8 mouse cellular contexts compared by ENCODE assay signal in genomic region chr1:119420189-119420983, GRCm38 (mm10). TPM values are rescaled to one million over a fixed set of nuclear protein-coding genes. Genes with fewer than 3 reads are reported as not detected.
A peak's percentile ranks its signal among the peaks of the same experiment; 100 is the strongest.
DNase-seq lines count a peak whose midpoint lies in the region; ATAC-seq and TF ChIP-seq lines count a peak whose summit lies in the region.

No protein-coding gene starts in this region.

- no peak for DNase-seq in heart, postnatal 14 days
- no peak for DNase-seq in thymus, postnatal 25 days

- intact Hi-C loops in heart, postnatal 14 days (cut with DNase I), result loop anchor here (10.0 kb wide), 1 partner anchor 166 kb away; no protein-coding TSS in a partner anchor

- no peaks in the 10 kb centered on the region for H3K79me2 ChIP-seq in C2C12 (ENCODE audit: control insufficient read depth, insufficient read depth)

- H3ac ChIP-seq in C2C12 (ENCODE audit: control insufficient read depth, insufficient read length, low read depth), result peak overlapping the region; percentile 65

- no peak overlapping the region for H3K27ac ChIP-seq in heart, embryonic 13.5 days (replicated peaks)
- H3K27ac ChIP-seq in embryonic facial prominence, embryonic 12.5 days, result no peak overlapping the region
- no peak overlapping the region for H3K27ac ChIP-seq in intestine, postnatal 0 days (ENCODE audit: low read depth, low read length)
- peak overlapping the region; percentile 64 for H3K27ac ChIP-seq in neural tube, embryonic 14.5 days (ENCODE audit: low read depth, low read length)

- no peak for ATAC-seq in heart, embryonic 13.5 days (ENCODE audit: extremely low read depth, insufficient number of reproducible peaks, low FRiP score, low TSS enrichment)
- ATAC-seq in embryonic facial prominence, embryonic 12.5 days (ENCODE audit: insufficient number of reproducible peaks, insufficient read depth, low FRiP score, low TSS enrichment), result no peak
- ATAC-seq in intestine, postnatal 0 days, result no peak
- peak; percentile 1; the same call in 1 of the 2 replicates for ATAC-seq in neural tube, embryonic 14.5 days (ENCODE audit: low read depth)
- no peak for ATAC-seq in activated CD4-positive, CD25-positive, alpha-beta regulatory T cell, adult 4 months

- H3K4me3 ChIP-seq in heart, embryonic 13.5 days, result peak overlapping the region; percentile 75
- H3K4me3 ChIP-seq in C2C12 (ENCODE audit: insufficient read depth, poor library complexity, severe bottlenecking), result peak overlapping the region; percentile 29
- peak overlapping the region; percentile 59 for H3K4me3 ChIP-seq in embryonic facial prominence, embryonic 12.5 days
- peak overlapping the region; percentile 62 for H3K4me3 ChIP-seq in intestine, postnatal 0 days (ENCODE audit: low read depth, low read length)
- H3K4me3 ChIP-seq in neural tube, embryonic 14.5 days (ENCODE audit: low read depth, low read length), result peak overlapping the region; percentile 59

- H3K4me2 ChIP-seq in heart, embryonic 13.5 days, result peak overlapping the region; percentile 100
- H3K4me2 ChIP-seq in embryonic facial prominence, embryonic 12.5 days (replicated peaks), result peak overlapping the region; percentile 100
- H3K4me2 ChIP-seq in intestine, postnatal 0 days (replicated peaks; ENCODE audit: low read depth), result peak overlapping the region; percentile 99
- peak overlapping the region; percentile 99 for H3K4me2 ChIP-seq in neural tube, embryonic 14.5 days (ENCODE audit: low read depth, low read length)

- 2% methylated on average over 76 of the region's 76 CpGs for WGBS in heart, embryonic 13.5 days
- WGBS in embryonic facial prominence, embryonic 12.5 days, result 1% methylated on average over 62 of the region's 76 CpGs
- 2% methylated on average over 73 of the region's 76 CpGs for WGBS in intestine, postnatal 0 days
- WGBS in neural tube, embryonic 14.5 days, result under 1% methylated on average over 57 of the region's 76 CpGs

- peaks cover 96% of the 10 kb centered on the region for H3K27me3 ChIP-seq in heart, embryonic 13.5 days (replicated peaks)
- H3K27me3 ChIP-seq in C2C12 (ENCODE audit: control insufficient read depth, insufficient read depth, insufficient read length), result peaks cover 3% of the 10 kb centered on the region
- H3K27me3 ChIP-seq in embryonic facial prominence, embryonic 12.5 days, result peaks cover 92% of the 10 kb centered on the region
- peaks cover 77% of the 10 kb centered on the region for H3K27me3 ChIP-seq in intestine, postnatal 0 days (replicated peaks; ENCODE audit: control insufficient read depth, insufficient read depth, low read length)
- peaks cover 36% of the 10 kb centered on the region for H3K27me3 ChIP-seq in neural tube, embryonic 14.5 days (ENCODE audit: control insufficient read depth, insufficient read depth, low read length)

- peak overlapping the region; percentile 84 for H3K9ac ChIP-seq in heart, embryonic 13.5 days
- H3K9ac ChIP-seq in embryonic facial prominence, embryonic 12.5 days, result peak overlapping the region; percentile 60
- no peak overlapping the region for H3K9ac ChIP-seq in intestine, postnatal 0 days (ENCODE audit: low read depth, low read length)
- peak overlapping the region; percentile 74 for H3K9ac ChIP-seq in neural tube, embryonic 14.5 days (replicated peaks; ENCODE audit: low read depth, low read length)

- no peaks in the 10 kb centered on the region for H3K36me3 ChIP-seq in heart, embryonic 13.5 days
- no peaks in the 10 kb centered on the region for H3K36me3 ChIP-seq in C2C12 (ENCODE audit: control insufficient read depth, insufficient read depth)
- H3K36me3 ChIP-seq in embryonic facial prominence, embryonic 12.5 days, result no peaks in the 10 kb centered on the region
- no peaks in the 10 kb centered on the region for H3K36me3 ChIP-seq in intestine, postnatal 0 days (ENCODE audit: control insufficient read depth, insufficient read depth)
- no peaks in the 10 kb centered on the region for H3K36me3 ChIP-seq in neural tube, embryonic 14.5 days (ENCODE audit: control insufficient read depth, insufficient read depth, low read length)

- TF ChIP-seq CTCF in C2C12 (IDR thresholded peaks at IDR 0.05; ENCODE audit: control insufficient read depth, insufficient read depth, insufficient read length), result no peak
- TF ChIP-seq CTCF in intestine, postnatal 0 days (IDR thresholded peaks at IDR 0.05; ENCODE audit: low read depth), result no peak

- peaks cover 26% of the 10 kb centered on the region for H3K4me1 ChIP-seq in heart, embryonic 13.5 days
- peaks cover 42% of the 10 kb centered on the region for H3K4me1 ChIP-seq in embryonic facial prominence, embryonic 12.5 days
- 0 out of 2 replicates have a peak, but pooled peaks cover 6% of the 10 kb centered on the region for H3K4me1 ChIP-seq in intestine, postnatal 0 days (replicated peaks; ENCODE audit: control insufficient read depth, insufficient read depth, low read length)
- peaks cover 17% of the 10 kb centered on the region for H3K4me1 ChIP-seq in neural tube, embryonic 14.5 days (ENCODE audit: control insufficient read depth, insufficient read depth, low read length)

- H3K9me3 ChIP-seq in heart, embryonic 13.5 days, result no peaks in the 10 kb centered on the region
- no peaks in the 10 kb centered on the region for H3K9me3 ChIP-seq in embryonic facial prominence, embryonic 12.5 days
- no peaks in the 10 kb centered on the region for H3K9me3 ChIP-seq in intestine, postnatal 0 days (ENCODE audit: control insufficient read depth)
- H3K9me3 ChIP-seq in neural tube, embryonic 14.5 days (ENCODE audit: control insufficient read depth, low read length), result no peaks in the 10 kb centered on the region

- no peaks in the 10 kb centered on the region for H3K79me3 ChIP-seq in C2C12 (ENCODE audit: low read depth)

TF ChIP-seq in C2C12, 6 proteins besides CTCF, POLR2A, EP300 and RAD21:
- no peak for TF ChIP-seq MAX (IDR thresholded peaks at IDR 0.05)
- TF ChIP-seq FOSL1 (IDR thresholded peaks at IDR 0.05; ENCODE audit: insufficient read depth, low read length, poor library complexity, severe bottlenecking), result no peak
- peak; percentile 60 for TF ChIP-seq CEBPB (IDR thresholded peaks at IDR 0.05; ENCODE audit: low read depth)
- TF ChIP-seq MYOG (IDR thresholded peaks at IDR 0.05; ENCODE audit: control insufficient read depth, extremely low read depth, insufficient read length), result no peak
TF ChIP-seq in C2C12: peak in this region for 1.

RNA-seq across cellular contexts. Expression of gene Inhbb, which starts 1.7 kb away (rescaled TPM):
- polyA plus RNA-seq in heart, embryonic 13.5 days (2015; fragmentation: Nextera tagmentation; extraction: Ambion mirVana), result 0.28 and 0.55 TPM in 2 replicates
- total RNA-seq in heart, postnatal 14 days (2021), result 1 to 10 TPM; 1.0 to 1.6 TPM
- 19.2 TPM for polyA plus RNA-seq in C2C12 (2012; fragmentation: generic; extraction: Trizol)
- polyA plus RNA-seq in embryonic facial prominence, embryonic 12.5 days (2016; fragmentation: Nextera tagmentation; extraction: Ambion mirVana), result 0.37 and 0.43 TPM in 2 replicates
- polyA plus RNA-seq in intestine, postnatal 0 days (2015; fragmentation: Nextera tagmentation; extraction: Ambion mirVana), result 0.20 and 0.42 TPM in 2 replicates
- 2.4 and 2.7 TPM in 2 replicates for polyA plus RNA-seq in neural tube, embryonic 14.5 days (2014; fragmentation: Nextera tagmentation; extraction: Ambion mirVana)
- polyA plus RNA-seq in activated CD4-positive, CD25-positive, alpha-beta regulatory T cell, adult 4 months (2017; shearing (Covaris generic)), result not detected
